8 mouse cellular contexts compared by ENCODE assay signal in genomic region chr7:4653780-4654179, GRCm38 (mm10). TPM values are rescaled to one million over a fixed set of nuclear protein-coding genes. Genes with fewer than 3 reads are reported as not detected.
DNase-seq lines count a peak whose midpoint lies in the region; ATAC-seq lines count a peak whose summit lies in the region.

No protein-coding gene starts in this region.

- H3K4me3 ChIP-seq in stomach, embryonic 16.5 days (replicated peaks; ENCODE audit: low read length) = no peak overlapping the region

- peak overlapping the region; percentile 5; the same call in 1 of the 2 replicates for H3K4me2 ChIP-seq in stomach, embryonic 16.5 days (ENCODE audit: low read depth, low read length)

- DNase-seq in layer of hippocampus, adult 9-11 months = peak; percentile 78
- no peak for DNase-seq in layer of hippocampus, postnatal 25 days (ENCODE audit: extremely low spot score in 1 of 2, low spot score in 1 of 2)
- peak; percentile 83 for DNase-seq in c-Kit-positive CD71-negative TER-119-negative erythroid progenitor cells, embryonic 14.5 days (ENCODE audit: low read depth)
- DNase-seq in lung, postnatal 10 days = peak; percentile 42
- DNase-seq in adrenal gland, adult 2 months = no peak
- no peak for DNase-seq in Muller cell, postnatal 12 days (ENCODE audit: inconsistent ontology term)
- DNase-seq in embryo, embryonic 9.5 days (ENCODE audit: extremely low spot score) = no peak

- ATAC-seq in stomach, embryonic 16.5 days (ENCODE audit: insufficient read depth, low FRiP score) = no peak

- H3K9ac ChIP-seq in stomach, embryonic 16.5 days (ENCODE audit: low read length) = no peak overlapping the region

- H3K9me3 ChIP-seq in stomach, embryonic 16.5 days (replicated peaks; ENCODE audit: control insufficient read depth, low read length) = no peaks in the 10 kb centered on the region

- 73% methylated on average over 7 of the region's 7 CpGs for WGBS in stomach, embryonic 16.5 days

- peak overlapping the region; percentile 69 for H3K27ac ChIP-seq in stomach, embryonic 16.5 days (ENCODE audit: low read length)

- peaks cover 25% of the 10 kb centered on the region for H3K4me1 ChIP-seq in stomach, embryonic 16.5 days (ENCODE audit: control insufficient read depth, insufficient read depth, low read length)

- H3K27me3 ChIP-seq in stomach, embryonic 16.5 days (ENCODE audit: control insufficient read depth, insufficient read depth, low read length) = no peaks in the 10 kb centered on the region

- peaks cover 6% of the 10 kb centered on the region; the same call in 1 of the 2 replicates for H3K36me3 ChIP-seq in stomach, embryonic 16.5 days (ENCODE audit: control insufficient read depth, insufficient read depth, low read length)

RNA-seq across cellular contexts. Expression of gene Ppp6r1, which starts 5.0 kb away (rescaled TPM):
- total RNA-seq in layer of hippocampus, postnatal 25 days (2021) = 100 to 1,000 TPM; 126 to 135 TPM
- 2.8 and 3.8 TPM in 2 replicates for polyA plus RNA-seq in stomach, embryonic 16.5 days (2015; fragmentation: Nextera tagmentation; extraction: Ambion mirVana)
- total RNA-seq in adrenal gland, adult 2 months (2021) = 10 to 100 TPM; 81.8 to 92.3 TPM
- 114 and 134 TPM in 2 replicates for polyA plus RNA-seq in adrenal gland, adult 2 months (2012; rRNA removed)

RNA-seq across cellular contexts. Expression of gene Tmem86b, which starts 22.6 kb away (rescaled TPM):
- total RNA-seq in layer of hippocampus, postnatal 25 days (2021) = 10 to 100 TPM; 12.5 to 17.3 TPM
- 2.3 and 3.4 TPM in 2 replicates for polyA plus RNA-seq in stomach, embryonic 16.5 days (2015; fragmentation: Nextera tagmentation; extraction: Ambion mirVana)
- 1 to 10 TPM; 5.2 to 7.4 TPM for total RNA-seq in adrenal gland, adult 2 months (2021)
- 11.6 and 17.8 TPM in 2 replicates for polyA plus RNA-seq in adrenal gland, adult 2 months (2012; rRNA removed)

RNA-seq across cellular contexts. Expression of gene Hspbp1, which starts 31.1 kb away (rescaled TPM):
- 10 to 100 TPM; 89.0 to 91.9 TPM for total RNA-seq in layer of hippocampus, postnatal 25 days (2021)
- polyA plus RNA-seq in stomach, embryonic 16.5 days (2015; fragmentation: Nextera tagmentation; extraction: Ambion mirVana) = 77.2 and 88.0 TPM in 2 replicates
- total RNA-seq in adrenal gland, adult 2 months (2021) = 10 to 100 TPM; 38.2 to 50.8 TPM
- 65.6 and 73.2 TPM in 2 replicates for polyA plus RNA-seq in adrenal gland, adult 2 months (2012; rRNA removed)

RNA-seq across cellular contexts. Expression of gene Brsk1, which starts 36.6 kb away (rescaled TPM):
- 100 to 1,000 TPM; 330 to 348 TPM for total RNA-seq in layer of hippocampus, postnatal 25 days (2021)
- 0.86 and 0.88 TPM in 2 replicates for polyA plus RNA-seq in stomach, embryonic 16.5 days (2015; fragmentation: Nextera tagmentation; extraction: Ambion mirVana)
- total RNA-seq in adrenal gland, adult 2 months (2021) = 1 to 10 TPM; 3.1 to 6.5 TPM
- 8.3 and 9.8 TPM in 2 replicates for polyA plus RNA-seq in adrenal gland, adult 2 months (2012; rRNA removed)

RNA-seq across cellular contexts. Expression of gene Ptprh, which starts 49.9 kb away (rescaled TPM):
- under 1 TPM; 0.27 to 0.42 TPM for total RNA-seq in layer of hippocampus, postnatal 25 days (2021)
- 0.92 and 1.0 TPM in 2 replicates for polyA plus RNA-seq in stomach, embryonic 16.5 days (2015; fragmentation: Nextera tagmentation; extraction: Ambion mirVana)
- total RNA-seq in adrenal gland, adult 2 months (2021) = not detected
- not detected in 2 replicates for polyA plus RNA-seq in adrenal gland, adult 2 months (2012; rRNA removed)

Comparison
In these comparisons a context has a peak if more than half of its experiments do, and no peak if none do; other contexts are left out.
1. DNase-seq: peak in layer of hippocampus, adult 9-11 months (single experiment), c-Kit-positive CD71-negative TER-119-negative erythroid progenitor cells, embryonic 14.5 days (single experiment) and lung, postnatal 10 days (single experiment); none in layer of hippocampus, postnatal 25 days (0 of 2), adrenal gland, adult 2 months (single experiment), Muller cell, postnatal 12 days (single experiment) and embryo, embryonic 9.5 days (single experiment).